Mouse (Mus musculus) heart, embryonic 16.5 days (tissue): ENCODE data around the gene Abca4. TPM values are rescaled to one million over a fixed set of nuclear protein-coding genes. Genes with fewer than 3 reads are reported as not detected.
A peak's percentile ranks its signal among the peaks of the same experiment; 100 is the strongest.

Source experiments
- ATAC-seq: fragments of 200-750 bp; cut with Nextera tagmentation; replicated peaks from 2 replicates; pipeline ENCODE4 v1.8.0; 2017; ENCODE audit warnings: moderate number of reproducible peaks; ENCODE audit not compliant: insufficient read depth, low FRiP score; ENCODE audit errors: extremely low read depth
- H3K27ac ChIP-seq: fragments of 300-500 bp; sonication (generic); 2 replicates; pipeline ENCODE4 v1.5.1; 2014; ENCODE audit warnings: mild to moderate bottlenecking, low read length, control low read depth, moderate library complexity
- H3K27me3 ChIP-seq: fragments of 300-500 bp; sonication (generic); 2 replicates; pipeline ENCODE4 v1.6.1; 2014; ENCODE audit warnings: low read length, mixed read lengths; ENCODE audit not compliant: control insufficient read depth, insufficient read depth
- H3K36me3 ChIP-seq: fragments of 300-500 bp; sonication (generic); 2 replicates; pipeline ENCODE4 v1.6.1; 2014; ENCODE audit not compliant: control insufficient read depth, insufficient read depth
- H3K4me1 ChIP-seq: fragments of 300-500 bp; sonication (generic); 2 replicates; pipeline ENCODE4 v1.6.1; 2014; ENCODE audit warnings: low read length, mixed read lengths; ENCODE audit not compliant: control insufficient read depth, insufficient read depth
- H3K4me2 ChIP-seq: fragments of 300-500 bp; sonication (generic); 2 replicates; pipeline ENCODE4 v1.6.1; 2014; ENCODE audit warnings: low read depth, mild to moderate bottlenecking, control low read depth, low read length
- H3K4me3 ChIP-seq: fragments of 300-500 bp; sonication (generic); 2 replicates; pipeline ENCODE4 v1.5.1; 2014; ENCODE audit warnings: mild to moderate bottlenecking, control low read depth, low read length
- H3K9ac ChIP-seq: fragments of 300-500 bp; sonication (generic); 2 replicates; pipeline ENCODE4 v1.6.1; 2014; ENCODE audit warnings: low read length, control low read depth
- H3K9me3 ChIP-seq: fragments of 300-500 bp; sonication (generic); replicated peaks from 2 replicates; pipeline ENCODE4 v1.6.1; 2016; ENCODE audit warnings: low read length; ENCODE audit not compliant: control insufficient read depth
- WGBS: fragments of 180-500 bp; shearing (Covaris S2); extraction: QIAGEN DNeasy Blood & Tissue Kit; methylation state at CpG from one replicate; pipeline ENCODE4 v1.1.7; 2014; 5-methylcytosine and 5-hydroxymethylcytosine counted together
- polyA plus RNA-seq: library from polyadenylated mRNA; unstranded; fragments of >200 nt; fragmentation: Nextera tagmentation; extraction: Ambion mirVana; gene quantifications from 2 replicates; pipeline ENCODE4 v1.2.1, GENCODE M21; 2015

The Abca4 gene
- polyA plus RNA-seq, 1 experiment from 2014 or later: 3.4 TPM

DNA sequence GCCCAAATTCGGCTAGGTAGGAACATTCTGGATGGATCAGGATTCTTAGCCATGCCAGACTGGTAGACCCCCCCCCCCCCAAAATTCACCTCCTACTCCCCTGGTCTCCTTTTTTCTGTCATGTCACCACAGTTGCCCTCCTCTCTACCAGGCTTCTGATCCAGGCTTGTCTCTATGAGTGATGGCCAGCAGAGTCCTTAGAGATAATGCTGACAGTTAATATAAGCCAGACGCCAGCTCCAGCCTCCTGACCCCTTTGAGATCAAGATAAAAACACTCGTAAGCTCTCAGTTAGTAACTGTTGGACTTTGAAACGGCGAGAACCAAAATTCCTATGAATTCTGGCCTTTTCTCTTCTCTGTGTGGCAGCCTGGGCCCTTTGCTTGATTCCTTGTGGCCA lies 89.0 kb downstream of the Abca4 start:
- Histone ChIP-seq H3K4me3 (no peak overlapping the region), H3K4me2 (peak overlapping the region; percentile 10), H3K4me1 (peaks cover 50% of the 10 kb centered on the region), H3K9me3 (no peaks in the 10 kb centered on the region), H3K36me3 (no peaks in the 10 kb centered on the region), H3K27ac (peak overlapping the region; percentile 91), H3K9ac (no peak overlapping the region), H3K27me3 (0 out of 2 replicates have a peak, but pooled peaks cover 3% of the 10 kb centered on the region)
- 21% methylated on average over 5 of the region's 5 CpGs for WGBS
- ATAC-seq: no peak; the same call in 1 of the 2 replicates

DNA sequence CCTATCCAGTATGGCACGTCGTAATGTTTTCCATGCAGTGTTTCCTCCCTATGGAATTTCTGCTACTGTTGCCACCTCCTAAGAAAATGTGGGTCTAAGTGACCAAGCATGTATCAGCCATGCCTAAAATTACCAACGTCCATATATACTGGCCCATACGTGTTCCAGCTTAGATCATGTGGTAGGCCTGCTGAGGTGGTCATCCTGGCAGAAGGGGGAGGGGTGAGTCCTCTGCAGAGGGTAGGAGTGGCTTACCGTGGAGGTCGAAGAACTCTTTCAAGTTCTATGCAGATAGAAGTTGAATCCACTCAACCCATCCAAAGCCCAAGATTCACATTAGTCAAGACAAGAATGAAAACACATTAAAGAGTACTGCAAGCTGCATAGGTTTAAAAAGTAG lies 89.6 kb downstream of the Abca4 start:
- peak overlapping the region; percentile 91 for H3K27ac ChIP-seq
- peak overlapping the region; percentile 10 for H3K4me2 ChIP-seq
- H3K4me1 ChIP-seq: peaks cover 48% of the 10 kb centered on the region
- ATAC-seq: no peak
- H3K4me3 ChIP-seq: no peak overlapping the region
- 0 out of 2 replicates have a peak, but pooled peaks cover 3% of the 10 kb centered on the region for H3K27me3 ChIP-seq
- no peaks in the 10 kb centered on the region for H3K9me3 ChIP-seq
- H3K36me3 ChIP-seq: no peaks in the 10 kb centered on the region
- 28% methylated on average over 6 of the region's 6 CpGs for WGBS
- H3K9ac ChIP-seq: no peak overlapping the region

DNA sequence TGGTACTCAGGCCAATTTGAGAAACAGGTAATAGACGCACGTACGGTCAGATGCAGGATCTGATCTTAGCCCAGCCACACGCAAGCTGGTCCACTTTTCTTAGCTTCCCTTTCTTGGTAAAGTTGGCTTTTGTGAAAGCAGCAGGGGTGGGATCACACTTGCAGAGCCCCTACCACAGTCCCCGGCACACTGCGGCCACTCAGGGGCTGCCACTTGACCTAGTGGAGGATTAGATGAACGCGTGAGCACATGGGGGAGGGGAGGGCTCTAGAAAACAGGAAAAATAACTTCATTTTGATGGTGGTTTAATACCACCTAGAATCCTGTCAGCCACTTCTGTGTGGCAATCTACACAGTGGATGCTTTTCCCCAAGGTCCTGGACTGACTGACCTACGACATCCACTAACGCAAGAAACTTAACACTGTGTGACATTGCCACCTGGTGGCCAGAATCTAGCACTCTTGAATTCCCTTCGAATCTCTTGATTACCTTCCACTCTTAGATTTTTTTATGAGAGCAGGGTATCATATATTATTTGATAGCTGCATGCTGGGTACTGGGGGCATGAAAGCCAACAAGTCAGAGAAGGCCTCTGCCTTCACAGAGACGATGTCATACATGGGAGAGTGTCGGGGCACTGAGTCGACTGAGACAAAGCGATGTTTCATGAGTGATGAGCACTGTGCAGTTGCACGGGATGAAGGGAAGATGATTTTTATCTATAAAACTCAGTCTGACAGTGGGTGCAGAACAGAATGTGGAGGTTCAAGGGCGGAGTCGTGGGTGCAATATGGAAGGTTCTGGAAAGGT lies 96.6 kb downstream of the Abca4 start:
- Histone ChIP-seq H3K27me3 (peaks cover 8% of the 10 kb centered on the region; the same call in 1 of the 2 replicates), H3K27ac (no peak overlapping the region), H3K4me1 (peaks cover 21% of the 10 kb centered on the region), H3K4me3 (no peak overlapping the region), H3K36me3 (no peaks in the 10 kb centered on the region), H3K4me2 (no peak overlapping the region), H3K9me3 (no peaks in the 10 kb centered on the region), H3K9ac (no peak overlapping the region)
- 63% methylated on average over 18 of the region's 18 CpGs for WGBS
- ATAC-seq: 0 out of 2 replicates have a peak, but pooled peaks have one; percentile 30

DNA sequence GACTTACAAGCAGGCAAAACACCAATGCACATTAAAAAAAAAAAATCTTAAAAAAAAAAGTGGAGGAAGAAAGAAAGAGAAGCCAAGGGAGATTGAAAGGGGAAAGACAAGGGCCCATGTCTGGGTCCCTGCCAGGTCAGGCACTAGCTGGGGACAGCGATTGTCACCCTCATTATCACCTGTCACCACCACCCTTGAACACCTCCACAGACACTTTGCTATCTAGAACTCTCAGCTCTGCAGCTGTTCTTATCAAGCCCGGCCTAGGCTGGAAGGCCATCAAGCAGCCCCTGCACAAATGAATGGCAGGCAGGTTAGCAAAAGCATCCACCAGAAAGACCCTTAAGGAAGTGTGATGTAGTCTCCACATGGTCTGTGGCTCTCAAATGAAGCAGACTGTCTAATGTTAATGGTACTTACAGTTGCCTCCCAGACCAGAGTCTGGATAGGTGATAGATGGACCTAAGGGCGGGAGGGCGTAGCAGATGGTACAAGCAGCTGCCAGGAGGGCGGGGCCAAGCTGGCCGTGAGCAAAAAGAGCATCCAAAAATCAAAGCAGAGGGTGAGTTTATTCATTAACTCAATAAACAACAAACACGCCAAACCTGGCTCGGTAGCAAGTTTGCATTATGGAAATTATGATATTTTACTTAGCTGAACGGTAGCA lies 98.1 kb downstream of the Abca4 start:
- peak overlapping the region; percentile 30; the same call in 1 of the 2 replicates for H3K4me2 ChIP-seq
- no peaks in the 10 kb centered on the region for H3K36me3 ChIP-seq
- H3K9ac ChIP-seq: no peak overlapping the region
- H3K27ac ChIP-seq: peak overlapping the region; percentile 67
- H3K9me3 ChIP-seq: no peaks in the 10 kb centered on the region
- no peak overlapping the region for H3K4me3 ChIP-seq
- WGBS: 47% methylated on average over 9 of the region's 9 CpGs
- ATAC-seq: peak; percentile 91
- H3K4me1 ChIP-seq: peaks cover 25% of the 10 kb centered on the region
- H3K27me3 ChIP-seq: peaks cover 5% of the 10 kb centered on the region; the same call in 1 of the 2 replicates

DNA sequence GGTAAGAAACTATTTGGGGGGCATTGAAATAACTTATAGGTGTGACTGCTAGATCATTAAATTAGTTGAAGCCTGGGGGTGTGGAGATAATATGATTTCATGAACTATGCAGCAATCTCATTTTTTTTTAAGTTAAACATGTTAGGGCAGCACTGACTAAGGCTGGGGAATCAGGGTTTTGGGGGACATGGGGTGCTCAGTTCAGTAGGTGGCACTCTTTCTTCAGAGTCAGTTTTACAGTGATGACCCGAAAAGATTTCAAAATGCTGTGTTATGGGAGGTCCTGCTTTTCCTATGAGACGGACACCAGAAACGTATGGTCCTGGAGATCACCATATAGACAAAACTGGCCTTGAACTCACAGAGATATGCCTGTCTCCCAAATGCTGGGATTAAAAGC lies 99.2 kb downstream of the Abca4 start:
- Histone ChIP-seq H3K9me3 (no peaks in the 10 kb centered on the region), H3K27me3 (peaks cover 5% of the 10 kb centered on the region; the same call in 1 of the 2 replicates), H3K27ac (no peak overlapping the region), H3K9ac (no peak overlapping the region), H3K36me3 (no peaks in the 10 kb centered on the region), H3K4me2 (no peak overlapping the region), H3K4me3 (no peak overlapping the region), H3K4me1 (peaks cover 25% of the 10 kb centered on the region)
- ATAC-seq: no peak
- WGBS: 81% methylated on average over 3 of the region's 3 CpGs

DNA sequence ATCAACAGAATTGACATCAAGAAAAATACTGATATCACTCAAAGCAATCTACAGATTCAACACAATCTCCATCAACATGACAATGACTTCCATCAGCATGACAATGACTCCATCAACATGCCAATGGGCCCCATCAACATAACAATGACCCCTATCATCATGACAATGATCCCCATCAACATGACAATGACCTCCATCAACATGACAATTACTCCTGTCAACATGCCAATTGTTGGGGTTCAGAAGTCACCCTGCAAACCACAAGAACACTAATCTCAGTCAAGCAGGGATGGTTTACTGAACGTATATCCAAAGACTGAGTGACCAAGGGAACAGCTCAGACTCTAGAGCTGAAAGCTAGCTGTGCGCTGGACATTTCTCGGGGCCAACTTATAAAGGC lies 101.2 kb downstream of the Abca4 start:
- Histone ChIP-seq H3K9ac (no peak overlapping the region), H3K27me3 (no peaks in the 10 kb centered on the region; the same call in 1 of the 2 replicates), H3K36me3 (no peaks in the 10 kb centered on the region), H3K4me3 (no peak overlapping the region), H3K27ac (no peak overlapping the region), H3K4me1 (peaks cover 31% of the 10 kb centered on the region), H3K4me2 (no peak overlapping the region), H3K9me3 (no peaks in the 10 kb centered on the region)
- ATAC-seq: no peak
- WGBS: 86% methylated on average over 3 of the region's 3 CpGs

DNA sequence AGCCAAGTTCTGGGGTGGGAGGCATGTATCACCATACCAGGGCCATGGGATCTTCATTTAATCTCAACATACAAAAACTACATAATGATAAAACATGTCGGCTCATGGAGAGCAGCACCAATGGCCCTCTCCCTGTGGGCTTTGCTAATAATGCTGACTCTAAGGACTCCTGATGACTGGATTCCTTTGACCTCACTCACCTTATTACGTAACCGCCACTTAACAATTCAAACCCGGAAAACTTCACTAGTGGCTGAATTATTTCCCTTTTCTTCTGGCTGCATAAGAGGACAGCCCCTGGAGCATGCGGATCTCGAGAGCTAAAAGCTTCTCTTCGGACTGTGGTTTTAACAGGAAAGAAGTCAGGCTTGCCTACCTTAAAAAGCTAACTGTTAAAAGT lies 106.6 kb downstream of the Abca4 start:
- H3K4me3 ChIP-seq: no peak overlapping the region
- no peak overlapping the region for H3K9ac ChIP-seq
- H3K4me2 ChIP-seq: no peak overlapping the region
- H3K4me1 ChIP-seq: peaks cover 18% of the 10 kb centered on the region
- H3K36me3 ChIP-seq: no peaks in the 10 kb centered on the region
- no peaks in the 10 kb centered on the region for H3K9me3 ChIP-seq
- H3K27ac ChIP-seq: no peak overlapping the region
- ATAC-seq: no peak
- H3K27me3 ChIP-seq: no peaks in the 10 kb centered on the region
- WGBS: 78% methylated on average over 7 of the region's 7 CpGs

DNA sequence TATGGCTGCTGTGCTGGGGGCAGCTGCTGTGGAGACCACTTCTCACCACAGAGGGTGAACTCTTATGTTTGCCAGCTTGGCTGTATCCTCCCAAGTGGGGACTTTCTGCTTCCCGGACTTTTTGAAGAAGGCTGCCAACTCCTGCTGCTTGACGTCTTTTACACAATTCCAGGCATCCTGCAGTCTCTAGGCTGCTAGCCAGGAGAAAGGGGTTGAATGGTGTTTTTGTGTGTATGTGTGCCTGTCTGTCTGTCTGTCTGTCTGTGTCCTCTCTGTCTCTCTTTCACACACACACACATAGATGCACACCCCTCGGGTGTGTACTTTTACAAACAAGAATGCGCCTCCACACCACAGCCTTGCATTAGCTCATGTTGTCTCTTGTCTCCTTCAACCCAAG lies 108.2 kb downstream of the Abca4 start:
- H3K4me3 ChIP-seq: no peak overlapping the region
- no peaks in the 10 kb centered on the region; the same call in 1 of the 2 replicates for H3K9me3 ChIP-seq
- H3K27me3 ChIP-seq: no peaks in the 10 kb centered on the region
- ATAC-seq: no peak; the same call in 1 of the 2 replicates
- H3K36me3 ChIP-seq: no peaks in the 10 kb centered on the region
- no peak overlapping the region for H3K27ac ChIP-seq
- no peak overlapping the region for H3K4me2 ChIP-seq
- H3K4me1 ChIP-seq: peaks cover 14% of the 10 kb centered on the region
- WGBS: 44% methylated on average over 4 of the region's 4 CpGs
- no peak overlapping the region for H3K9ac ChIP-seq

DNA sequence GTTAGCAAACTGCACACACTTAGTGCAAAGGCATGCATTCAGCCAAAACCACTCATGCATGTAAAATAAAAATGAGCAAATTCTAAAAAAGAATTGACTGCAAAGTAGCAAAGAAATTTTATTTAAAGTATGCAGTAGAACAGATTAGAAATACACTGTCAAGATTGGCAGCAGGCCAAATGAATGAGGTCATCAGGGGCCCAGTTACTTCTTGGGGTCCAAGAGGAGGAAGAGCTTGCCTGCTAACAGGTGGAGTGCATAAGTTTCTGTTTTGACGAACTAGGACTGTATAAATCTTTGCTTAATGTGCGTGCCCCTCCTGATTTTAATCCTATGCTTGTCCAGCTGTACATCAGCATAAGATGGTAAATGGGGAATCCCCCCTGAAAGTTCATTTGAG lies 109.8 kb downstream of the Abca4 start:
- Histone ChIP-seq H3K9ac (no peak overlapping the region), H3K27ac (no peak overlapping the region), H3K4me3 (no peak overlapping the region), H3K4me2 (no peak overlapping the region), H3K4me1 (peaks cover 8% of the 10 kb centered on the region), H3K27me3 (no peaks in the 10 kb centered on the region), H3K36me3 (no peaks in the 10 kb centered on the region), H3K9me3 (no peaks in the 10 kb centered on the region; the same call in 1 of the 2 replicates)
- 61% methylated on average over 2 of the region's 2 CpGs for WGBS
- ATAC-seq: no peak
